18 mouse cellular contexts compared by ENCODE assay signal in the genomic region with DNA sequence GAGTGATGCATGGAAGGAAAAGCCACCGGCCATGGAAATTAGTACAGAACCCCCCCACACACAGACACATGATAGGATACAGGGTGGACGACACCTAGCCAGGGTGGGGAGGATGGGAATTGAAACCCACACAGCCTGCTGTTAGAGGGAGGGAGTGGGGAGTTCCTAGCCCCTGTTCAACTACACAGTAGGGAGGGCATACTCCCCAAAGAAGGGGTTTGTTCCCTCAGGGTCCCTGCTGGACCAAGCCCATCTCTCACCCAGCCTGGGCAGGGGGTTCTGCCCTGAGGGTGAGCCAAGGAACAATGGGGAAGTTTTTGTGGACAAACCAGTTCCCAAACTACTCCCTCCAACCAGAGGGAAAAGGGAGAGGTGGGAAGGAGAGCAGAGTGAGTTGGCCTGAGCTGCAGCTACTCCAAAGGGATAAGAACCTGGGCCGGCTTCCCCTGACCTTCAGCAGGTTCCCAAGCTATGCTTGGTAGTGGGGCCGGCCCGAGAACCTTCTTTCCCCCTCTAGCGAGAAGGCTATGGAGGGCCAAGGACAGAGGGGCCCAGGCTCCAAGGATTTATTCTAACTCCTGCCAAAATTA. TPM values are rescaled to one million over a fixed set of nuclear protein-coding genes. Genes with fewer than 3 reads are reported as not detected.
DNase-seq lines count a peak whose midpoint lies in the region; ATAC-seq lines count a peak whose summit lies in the region.
"Had no signal": no experiment of that assay in that cellular context is flagged by ENCODE, and none has a peak within 500 bp of the region (broad histone marks: within the 10 kb centered on the region; RNA-seq: fewer than 3 reads in every experiment).

No protein-coding gene starts in this region.

- no peak overlapping the region for H3K4me2 ChIP-seq in kidney, embryonic 15.5 days
- no peak overlapping the region for H3K4me2 ChIP-seq in midbrain, embryonic 14.5 days (ENCODE audit: low read length)
- H3K4me2 ChIP-seq in midbrain, embryonic 11.5 days, result no peak overlapping the region
- H3K4me2 ChIP-seq: embryonic facial prominence, embryonic 13.5 days had no signal

- H3K27ac ChIP-seq in kidney, embryonic 15.5 days, result peak overlapping the region; percentile 7; the same call in 1 of the 2 replicates
- no peak overlapping the region for H3K27ac ChIP-seq in midbrain, embryonic 14.5 days (replicated peaks; ENCODE audit: low read depth, low read length)
- H3K27ac ChIP-seq in midbrain, embryonic 11.5 days (ENCODE audit: low read depth, low read length), result no peak overlapping the region
- H3K27ac ChIP-seq: embryonic facial prominence, embryonic 13.5 days; forebrain, embryonic 10.5 days; hindbrain, postnatal 0 days; liver, embryonic 14.5 days had no signal

- H3K9ac ChIP-seq in kidney, embryonic 15.5 days, result no peak overlapping the region
- H3K9ac ChIP-seq in midbrain, embryonic 14.5 days (replicated peaks; ENCODE audit: low read length), result peak overlapping the region; percentile 9; the same call in 1 of the 2 replicates
- H3K9ac ChIP-seq in midbrain, embryonic 11.5 days (ENCODE audit: low read length), result no peak overlapping the region
- H3K9ac ChIP-seq: liver, embryonic 14.5 days had no signal

- no peak overlapping the region for H3K4me3 ChIP-seq in kidney, embryonic 15.5 days (replicated peaks)
- H3K4me3 ChIP-seq in midbrain, embryonic 14.5 days (replicated peaks; ENCODE audit: low read depth, low read length), result no peak overlapping the region
- H3K4me3 ChIP-seq in midbrain, embryonic 11.5 days (ENCODE audit: low read depth, low read length), result no peak overlapping the region
- H3K4me3 ChIP-seq: embryonic facial prominence, embryonic 13.5 days; forebrain, embryonic 10.5 days had no signal

- H3K9me3 ChIP-seq in kidney, embryonic 15.5 days (replicated peaks), result no peaks in the 10 kb centered on the region
- no peaks in the 10 kb centered on the region for H3K9me3 ChIP-seq in midbrain, embryonic 14.5 days (ENCODE audit: control insufficient read depth, low read length)
- no peaks in the 10 kb centered on the region for H3K9me3 ChIP-seq in midbrain, embryonic 11.5 days (ENCODE audit: control insufficient read depth, low read length)
- H3K9me3 ChIP-seq: embryonic facial prominence, embryonic 13.5 days; forebrain, embryonic 10.5 days had no signal

- ATAC-seq in cerebellum, adult (ENCODE audit: insufficient number of reproducible peaks, low FRiP score, low TSS enrichment), result no peak
- ATAC-seq in kidney, embryonic 15.5 days (replicated peaks; ENCODE audit: low FRiP score), result no peak
- ATAC-seq in midbrain, embryonic 14.5 days (ENCODE audit: low FRiP score, low TSS enrichment), result no peak
- no peak for ATAC-seq in midbrain, embryonic 11.5 days (ENCODE audit: low FRiP score)
- ATAC-seq: CD4-positive, CD25-positive, alpha-beta regulatory T cell, adult 4 months; hindbrain, postnatal 0 days had no signal

- peaks cover 47% of the 10 kb centered on the region for H3K4me1 ChIP-seq in kidney, embryonic 15.5 days
- peaks cover 16% of the 10 kb centered on the region for H3K4me1 ChIP-seq in midbrain, embryonic 14.5 days (ENCODE audit: control insufficient read depth, insufficient read depth, low read length)
- H3K4me1 ChIP-seq in midbrain, embryonic 11.5 days (ENCODE audit: control insufficient read depth, insufficient read depth, low read length), result peaks cover 4% of the 10 kb centered on the region; the same call in 1 of the 2 replicates

- peak; percentile 22 for DNase-seq in cerebellum, adult 8-10 months
- DNase-seq in kidney, postnatal 14 days, result no peak
- DNase-seq in midbrain, embryonic 14.5 days, result no peak
- no peak for DNase-seq in midbrain, embryonic 11.5 days (ENCODE audit: low spot score, missing footprints)
- DNase-seq in thymus, postnatal 4 days, result no peak
- DNase-seq in right cerebral cortex, adult 18-20 months, result no peak
- DNase-seq: adrenal gland, adult 8-10 months; cerebellum, adult 11 months; heart, adult 18-20 months; kidney, adult 11 months; thymus, adult 2 months had no signal

- H3K27me3 ChIP-seq in kidney, embryonic 15.5 days, result no peaks in the 10 kb centered on the region
- no peaks in the 10 kb centered on the region for H3K27me3 ChIP-seq in midbrain, embryonic 14.5 days (ENCODE audit: control insufficient read depth, insufficient read depth, low read length)
- no peaks in the 10 kb centered on the region for H3K27me3 ChIP-seq in midbrain, embryonic 11.5 days (ENCODE audit: control insufficient read depth, insufficient read depth, low read length)
- H3K27me3 ChIP-seq: embryonic facial prominence, embryonic 13.5 days had no signal

- H3K36me3 ChIP-seq in kidney, embryonic 15.5 days, result peaks cover 79% of the 10 kb centered on the region
- peaks cover 74% of the 10 kb centered on the region for H3K36me3 ChIP-seq in midbrain, embryonic 14.5 days (ENCODE audit: control insufficient read depth, insufficient read depth, low read length)
- peaks cover 27% of the 10 kb centered on the region for H3K36me3 ChIP-seq in midbrain, embryonic 11.5 days (ENCODE audit: control insufficient read depth, insufficient read depth, low read length)

- WGBS in kidney, embryonic 15.5 days, result 57% methylated on average over 6 of the region's 6 CpGs
- WGBS in midbrain, embryonic 14.5 days, result 50% methylated on average over 6 of the region's 6 CpGs
- WGBS in midbrain, embryonic 11.5 days, result 64% methylated on average over 6 of the region's 6 CpGs

RNA-seq across cellular contexts. Expression of gene Tmub2, which starts 4.9 kb away (rescaled TPM):
- polyA plus RNA-seq in kidney, embryonic 15.5 days (2015; fragmentation: Nextera tagmentation; extraction: Ambion mirVana), result 48.9 and 57.9 TPM in 2 replicates
- 76.4 and 78.4 TPM in 2 replicates for polyA plus RNA-seq in midbrain, embryonic 14.5 days (2014; fragmentation: Nextera tagmentation; extraction: Ambion mirVana)
- polyA plus RNA-seq in midbrain, embryonic 11.5 days (2014; fragmentation: Nextera tagmentation; extraction: Ambion mirVana), result 54.0 and 55.7 TPM in 2 replicates

RNA-seq across cellular contexts. Expression of gene Atxn7l3, which starts 6.8 kb away (rescaled TPM):
- polyA plus RNA-seq in kidney, embryonic 15.5 days (2015; fragmentation: Nextera tagmentation; extraction: Ambion mirVana), result 12.3 and 14.0 TPM in 2 replicates
- 38.5 and 42.4 TPM in 2 replicates for polyA plus RNA-seq in midbrain, embryonic 14.5 days (2014; fragmentation: Nextera tagmentation; extraction: Ambion mirVana)
- 13.3 and 15.2 TPM in 2 replicates for polyA plus RNA-seq in midbrain, embryonic 11.5 days (2014; fragmentation: Nextera tagmentation; extraction: Ambion mirVana)

RNA-seq across cellular contexts. Expression of gene Asb16, which starts 21.1 kb away (rescaled TPM):
- polyA plus RNA-seq in kidney, embryonic 15.5 days (2015; fragmentation: Nextera tagmentation; extraction: Ambion mirVana), result 0.10 and 0.13 TPM in 2 replicates
- 0.12 TPM in 1 of 2 replicates, not detected in the other for polyA plus RNA-seq in midbrain, embryonic 14.5 days (2014; fragmentation: Nextera tagmentation; extraction: Ambion mirVana)
- 0.08 TPM in 1 of 2 replicates, not detected in the other for polyA plus RNA-seq in midbrain, embryonic 11.5 days (2014; fragmentation: Nextera tagmentation; extraction: Ambion mirVana)
- polyA plus RNA-seq: CD4-positive, CD25-positive, alpha-beta regulatory T cell, adult 4 months had no signal

RNA-seq across cellular contexts. Expression of gene Ubtf, which starts 29.9 kb away (rescaled TPM):
- polyA plus RNA-seq in kidney, embryonic 15.5 days (2015; fragmentation: Nextera tagmentation; extraction: Ambion mirVana), result 95.3 and 100 TPM in 2 replicates
- polyA plus RNA-seq in midbrain, embryonic 14.5 days (2014; fragmentation: Nextera tagmentation; extraction: Ambion mirVana), result 77.6 and 84.4 TPM in 2 replicates
- polyA plus RNA-seq in midbrain, embryonic 11.5 days (2014; fragmentation: Nextera tagmentation; extraction: Ambion mirVana), result 84.7 and 86.1 TPM in 2 replicates

RNA-seq across cellular contexts. Expression of gene BC030867, which starts 40.9 kb away (rescaled TPM):
- 18.1 and 22.2 TPM in 2 replicates for polyA plus RNA-seq in kidney, embryonic 15.5 days (2015; fragmentation: Nextera tagmentation; extraction: Ambion mirVana)
- polyA plus RNA-seq in midbrain, embryonic 14.5 days (2014; fragmentation: Nextera tagmentation; extraction: Ambion mirVana), result 2.6 and 3.0 TPM in 2 replicates
- 17.4 and 18.4 TPM in 2 replicates for polyA plus RNA-seq in midbrain, embryonic 11.5 days (2014; fragmentation: Nextera tagmentation; extraction: Ambion mirVana)
